Mouse (Mus musculus) limb, embryonic 11.5 days (tissue): ENCODE measurements around the gene Washc2. TPM values are rescaled to one million over a fixed set of nuclear protein-coding genes. Genes with fewer than 3 reads are reported as not detected.

Source experiments
- ATAC-seq: fragments of 200-750 bp; cut with Nextera tagmentation; 2 replicates; pipeline ENCODE4 v1.8.0; 2017; ENCODE audit warnings: low read depth; ENCODE audit not compliant: insufficient number of reproducible peaks, low FRiP score, low TSS enrichment
- DNase-seq: peaks from one replicate; pipeline ENCODE4 v3.0.0-alpha.2; 2015; ENCODE audit warnings: low spot score
- H3K27ac ChIP-seq: fragments of 300-500 bp; sonication (generic); replicated peaks from 2 replicates; pipeline ENCODE4 v1.5.1; 2014; ENCODE audit warnings: low read depth, mild to moderate bottlenecking, low read length
- H3K27me3 ChIP-seq: fragments of 300-500 bp; sonication (generic); 2 replicates; pipeline ENCODE4 v1.6.1; 2014; ENCODE audit warnings: mild to moderate bottlenecking, low read length, mixed read lengths; ENCODE audit not compliant: control insufficient read depth, insufficient read depth
- H3K36me3 ChIP-seq: fragments of 300-500 bp; sonication (generic); 2 replicates; pipeline ENCODE4 v1.6.1; 2014; ENCODE audit warnings: mild to moderate bottlenecking, low read length, moderate library complexity, mixed read lengths; ENCODE audit not compliant: control insufficient read depth, insufficient read depth
- H3K4me1 ChIP-seq: fragments of 300-500 bp; sonication (generic); 2 replicates; pipeline ENCODE4 v1.6.1; 2014; ENCODE audit warnings: low read length, mixed read lengths; ENCODE audit not compliant: control insufficient read depth, insufficient read depth
- H3K4me2 ChIP-seq: fragments of 300-500 bp; sonication (generic); 2 replicates; pipeline ENCODE4 v1.6.1; 2014; ENCODE audit warnings: low read depth, mild to moderate bottlenecking, moderate library complexity; ENCODE audit not compliant: severe bottlenecking
- H3K4me3 ChIP-seq: fragments of 300-500 bp; sonication (generic); 2 replicates; pipeline ENCODE4 v1.5.1; 2014; ENCODE audit warnings: low read depth, low read length
- H3K9ac ChIP-seq: fragments of 300-500 bp; sonication (generic); 2 replicates; pipeline ENCODE4 v1.6.1; 2014; ENCODE audit warnings: mild to moderate bottlenecking, low read length
- H3K9me3 ChIP-seq: fragments of 300-500 bp; sonication (generic); 2 replicates; pipeline ENCODE4 v1.6.1; 2016; ENCODE audit warnings: low read length; ENCODE audit not compliant: control insufficient read depth
- WGBS: fragments of 180-500 bp; shearing (Covaris S2); extraction: QIAGEN DNeasy Blood & Tissue Kit; methylation state at CpG from one replicate; pipeline ENCODE4 v1.1.7; 2014; 5-methylcytosine and 5-hydroxymethylcytosine counted together
- polyA plus RNA-seq: library from polyadenylated mRNA; unstranded; fragments of >200 nt; fragmentation: Nextera tagmentation; extraction: Ambion mirVana; gene quantifications from 2 replicates; pipeline ENCODE4 v1.2.1, GENCODE M21; 2014

Washc2 gene
- polyA plus RNA-seq, 1 experiment from 2014 or later: 45.7 TPM

DNA sequence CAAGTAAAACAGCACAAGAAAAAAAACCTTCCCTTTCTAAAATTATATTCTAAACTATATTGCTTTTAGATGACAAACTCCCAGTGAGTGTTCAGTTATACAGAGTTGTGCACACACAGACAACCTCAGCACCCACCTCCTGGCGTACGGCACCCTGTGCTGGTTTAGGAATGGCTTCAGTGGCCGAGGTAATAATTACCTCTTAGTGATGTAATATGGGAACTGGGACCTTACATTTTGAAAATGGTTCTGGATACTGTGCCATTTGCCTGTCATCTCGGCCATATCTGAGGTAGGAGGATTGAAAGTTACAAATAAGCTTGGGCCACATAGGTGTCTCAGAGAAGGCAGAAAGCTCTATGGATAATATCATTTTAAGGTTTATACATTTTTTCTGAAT lies 78.5 kb downstream of the Washc2 start:
- H3K9me3 ChIP-seq: no peaks in the 10 kb centered on the region
- DNase-seq: no peak
- no peak overlapping the region for H3K9ac ChIP-seq
- no peaks in the 10 kb centered on the region for H3K27me3 ChIP-seq
- H3K4me2 ChIP-seq: no peak overlapping the region
- no peak overlapping the region for H3K4me3 ChIP-seq
- H3K27ac ChIP-seq: no peak overlapping the region
- 89% methylated on average over 4 of the region's 4 CpGs for WGBS
- ATAC-seq: no peak
- no peaks in the 10 kb centered on the region for H3K4me1 ChIP-seq
- H3K36me3 ChIP-seq: no peaks in the 10 kb centered on the region

- DNase-seq (no peak), ATAC-seq (no peak)
- Histone ChIP-seq H3K36me3 (no peaks in the 10 kb centered on the region), H3K4me3 (no peak overlapping the region), H3K4me1 (no peaks in the 10 kb centered on the region), H3K27me3 (no peaks in the 10 kb centered on the region), H3K9ac (no peak overlapping the region), H3K4me2 (no peak overlapping the region), H3K9me3 (no peaks in the 10 kb centered on the region), H3K27ac (no peak overlapping the region)
- 79% methylated on average over 5 of the region's 5 CpGs for WGBS
Measured at GRCm38 (mm10) chr6:116286870-116287575, 79.2 kb downstream of the Washc2 start.

- WGBS: 90% methylated on average over 2 of the region's 2 CpGs
- no peak overlapping the region for H3K9ac ChIP-seq
- ATAC-seq (no peak), DNase-seq (no peak)
- no peaks in the 10 kb centered on the region for H3K4me1 ChIP-seq
- no peaks in the 10 kb centered on the region for H3K36me3 ChIP-seq
- no peaks in the 10 kb centered on the region for H3K9me3 ChIP-seq
- no peaks in the 10 kb centered on the region for H3K27me3 ChIP-seq
- H3K4me2 ChIP-seq: no peak overlapping the region
- no peak overlapping the region for H3K4me3 ChIP-seq
- no peak overlapping the region for H3K27ac ChIP-seq
Measured at GRCm38 (mm10) chr6:116311411-116311810, 103.6 kb downstream of the Washc2 start.

Other genes with a start within 250 kb of the Washc2 start
- gene Plxnd1, start 213.0 kb upstream of the Washc2 start, polyA plus RNA-seq: 19.6 and 26.5 TPM in 2 replicates
- gene Tmcc1, start 14.6 kb upstream of the Washc2 start, polyA plus RNA-seq: 13.4 and 13.8 TPM in 2 replicates
- 6.9 and 7.3 TPM in 2 replicates for gene Zfand4, start 56.2 kb downstream of the Washc2 start, polyA plus RNA-seq
- 17.0 and 19.0 TPM in 2 replicates for gene March8, start 130.0 kb downstream of the Washc2 start, polyA plus RNA-seq